Mouse (Mus musculus) embryonic facial prominence, embryonic 11.5 days (tissue): ENCODE results near the gene Tmem30c. TPM values are rescaled to one million over a fixed set of nuclear protein-coding genes. Genes with fewer than 3 reads are reported as not detected.

Experiments
- ATAC-seq: fragments of 200-750 bp; cut with Nextera tagmentation; replicated peaks from 2 replicates; pipeline ENCODE4 v1.8.0; 2017; ENCODE audit warnings: low read depth; ENCODE audit not compliant: insufficient number of reproducible peaks, low FRiP score, low TSS enrichment
- DNase-seq: peaks from one replicate; pipeline ENCODE4 v3.0.0-alpha.2; 2015; ENCODE audit warnings: low spot score
- H3K27ac ChIP-seq: fragments of 300-500 bp; sonication (generic); replicated peaks from 2 replicates; pipeline ENCODE4 v1.5.1; 2014; ENCODE audit warnings: mild to moderate bottlenecking, low read depth, low read length, control low read depth
- H3K27me3 ChIP-seq: fragments of 300-500 bp; sonication (generic); 2 replicates; pipeline ENCODE4 v1.6.1; 2014; ENCODE audit warnings: mild to moderate bottlenecking, low read length, moderate library complexity, mixed read lengths; ENCODE audit not compliant: control insufficient read depth, insufficient read depth
- H3K36me3 ChIP-seq: fragments of 300-500 bp; sonication (generic); replicated peaks from 2 replicates; pipeline ENCODE4 v1.6.1; 2014; ENCODE audit warnings: low read depth, mild to moderate bottlenecking, low read length, moderate library complexity, mixed read lengths; ENCODE audit not compliant: control insufficient read depth, insufficient read depth
- H3K4me1 ChIP-seq: fragments of 300-500 bp; sonication (generic); 2 replicates; pipeline ENCODE4 v1.6.1; 2014; ENCODE audit warnings: low read length, mixed read lengths; ENCODE audit not compliant: control insufficient read depth, insufficient read depth
- H3K4me2 ChIP-seq: fragments of 300-500 bp; sonication (generic); 2 replicates; pipeline ENCODE4 v1.6.1; 2014; ENCODE audit warnings: low read depth, mild to moderate bottlenecking, control low read depth, low read length, moderate library complexity
- H3K4me3 ChIP-seq: fragments of 300-500 bp; sonication (generic); 2 replicates; pipeline ENCODE4 v1.5.1; 2014; ENCODE audit warnings: low read depth, low read length, control low read depth
- H3K9ac ChIP-seq: fragments of 300-500 bp; sonication (generic); replicated peaks from 2 replicates; pipeline ENCODE4 v1.6.1; 2014; ENCODE audit warnings: mild to moderate bottlenecking, control low read depth, low read length
- H3K9me3 ChIP-seq: fragments of 300-500 bp; sonication (generic); replicated peaks from 2 replicates; pipeline ENCODE4 v1.6.1; 2016; ENCODE audit warnings: mild to moderate bottlenecking, low read length, inconsistent platforms, mixed read lengths; ENCODE audit not compliant: control insufficient read depth
- WGBS: fragments of 180-500 bp; shearing (Covaris S2); extraction: QIAGEN DNeasy Blood & Tissue Kit; methylation state at CpG from one replicate; pipeline ENCODE4 v1.1.7; 2014; 5-methylcytosine and 5-hydroxymethylcytosine counted together
- polyA plus RNA-seq: library from polyadenylated mRNA; unstranded; fragments of >200 nt; fragmentation: Nextera tagmentation; extraction: Ambion mirVana; gene quantifications from 2 replicates; pipeline ENCODE4 v1.2.1, GENCODE M21; 2014

Tmem30c gene
- polyA plus RNA-seq = not detected in 2 replicates

GRCm38 (mm10) chr16:57292765-57293164 is at the start of gene Tmem30c:
TSS of gene Tmem30c (minus strand) at chr16:57292865.
- Histone ChIP-seq H3K4me2 (no peak within 1 kb of the TSS), H3K36me3 (no peaks in the 10 kb centered on the region), H3K4me1 (no peaks in the 10 kb centered on the region), H3K4me3 (no peak within 1 kb of the TSS), H3K9ac (no peak within 1 kb of the TSS), H3K27ac (no peak within 1 kb of the TSS), H3K27me3 (no peaks in the 10 kb centered on the region), H3K9me3 (no peaks in the 10 kb centered on the region)
- WGBS = 79% methylated on average over 2 of the region's 2 CpGs
- DNase-seq (no peak), ATAC-seq (no peak)

GRCm38 (mm10) chr16:57340613-57340898 is 47.9 kb upstream of the Tmem30c start:
- ATAC-seq = no peak
- no peak for DNase-seq
- no peaks in the 10 kb centered on the region for H3K27me3 ChIP-seq
- WGBS = 65% methylated on average over 5 of the region's 5 CpGs
- no peak overlapping the region for H3K4me2 ChIP-seq
- no peaks in the 10 kb centered on the region for H3K9me3 ChIP-seq
- no peak overlapping the region for H3K9ac ChIP-seq
- no peaks in the 10 kb centered on the region for H3K36me3 ChIP-seq
- H3K4me3 ChIP-seq = no peak overlapping the region
- H3K4me1 ChIP-seq = no peaks in the 10 kb centered on the region
- H3K27ac ChIP-seq = no peak overlapping the region

GRCm38 (mm10) chr16:57339765-57340612 is 47.3 kb upstream of the Tmem30c start:
- DNase-seq (no peak), ATAC-seq (no peak)
- Histone ChIP-seq H3K4me3 (no peak overlapping the region), H3K4me2 (no peak overlapping the region), H3K36me3 (no peaks in the 10 kb centered on the region), H3K4me1 (no peaks in the 10 kb centered on the region), H3K27ac (no peak overlapping the region), H3K27me3 (no peaks in the 10 kb centered on the region), H3K9me3 (no peaks in the 10 kb centered on the region), H3K9ac (no peak overlapping the region)
- 67% methylated on average over 8 of the region's 8 CpGs for WGBS

GRCm38 (mm10) chr16:57336770-57337423 is 44.2 kb upstream of the Tmem30c start:
- no peaks in the 10 kb centered on the region for H3K36me3 ChIP-seq
- H3K9ac ChIP-seq = no peak overlapping the region
- ATAC-seq (no peak), DNase-seq (no peak)
- H3K27me3 ChIP-seq = no peaks in the 10 kb centered on the region
- no peak overlapping the region for H3K27ac ChIP-seq
- no peak overlapping the region for H3K4me3 ChIP-seq
- no peaks in the 10 kb centered on the region for H3K4me1 ChIP-seq
- H3K4me2 ChIP-seq = no peak overlapping the region
- H3K9me3 ChIP-seq = no peaks in the 10 kb centered on the region
- WGBS = 76% methylated on average over 11 of the region's 11 CpGs

GRCm38 (mm10) chr16:57332301-57332700 is 39.6 kb upstream of the Tmem30c start:
- no peak overlapping the region for H3K9ac ChIP-seq
- H3K4me1 ChIP-seq = no peaks in the 10 kb centered on the region
- H3K4me3 ChIP-seq = no peak overlapping the region
- H3K4me2 ChIP-seq = no peak overlapping the region
- whole genome bisulfite sequencing = 76% methylated on average over 7 of the region's 7 CpGs
- no peaks in the 10 kb centered on the region for H3K27me3 ChIP-seq
- DNase-seq (no peak), ATAC-seq (no peak)
- no peaks in the 10 kb centered on the region for H3K9me3 ChIP-seq
- H3K27ac ChIP-seq = no peak overlapping the region
- H3K36me3 ChIP-seq = no peaks in the 10 kb centered on the region

- H3K9me3 ChIP-seq = no peaks in the 10 kb centered on the region
- H3K27ac ChIP-seq = no peak overlapping the region
- H3K4me2 ChIP-seq = no peak overlapping the region
- no peaks in the 10 kb centered on the region for H3K27me3 ChIP-seq
- H3K4me1 ChIP-seq = no peaks in the 10 kb centered on the region
- 78% methylated on average over 2 of the region's 2 CpGs for WGBS
- H3K9ac ChIP-seq = no peak overlapping the region
- H3K36me3 ChIP-seq = no peaks in the 10 kb centered on the region
- no peak for ATAC-seq
- H3K4me3 ChIP-seq = no peak overlapping the region
- no peak for DNase-seq
These were observed 37.4 kb upstream of the Tmem30c start for GRCm38 (mm10) chr16:57330111-57330510.

GRCm38 (mm10) chr16:57329028-57329427 is 36.4 kb upstream of the Tmem30c start:
- no peak for ATAC-seq
- no peaks in the 10 kb centered on the region for H3K36me3 ChIP-seq
- no peak overlapping the region for H3K4me2 ChIP-seq
- H3K27ac ChIP-seq = no peak overlapping the region
- no peak overlapping the region for H3K9ac ChIP-seq
- 71% methylated on average over 8 of the region's 8 CpGs for WGBS
- no peak overlapping the region for H3K4me3 ChIP-seq
- H3K4me1 ChIP-seq = no peaks in the 10 kb centered on the region
- H3K27me3 ChIP-seq = no peaks in the 10 kb centered on the region
- no peak for DNase-seq
- H3K9me3 ChIP-seq = no peaks in the 10 kb centered on the region

GRCm38 (mm10) chr16:57326996-57327395 is 34.3 kb upstream of the Tmem30c start:
- Histone ChIP-seq H3K4me1 (no peaks in the 10 kb centered on the region), H3K4me3 (no peak overlapping the region), H3K9ac (no peak overlapping the region), H3K27me3 (no peaks in the 10 kb centered on the region), H3K36me3 (no peaks in the 10 kb centered on the region), H3K27ac (no peak overlapping the region), H3K4me2 (no peak overlapping the region), H3K9me3 (no peaks in the 10 kb centered on the region)
- no peak for ATAC-seq
- no peak for DNase-seq
- WGBS = 49% methylated on average over 7 of the region's 7 CpGs
